Mouse (Mus musculus): Measurements from ENCODE around the gene A630076J17Rik.

DNA sequence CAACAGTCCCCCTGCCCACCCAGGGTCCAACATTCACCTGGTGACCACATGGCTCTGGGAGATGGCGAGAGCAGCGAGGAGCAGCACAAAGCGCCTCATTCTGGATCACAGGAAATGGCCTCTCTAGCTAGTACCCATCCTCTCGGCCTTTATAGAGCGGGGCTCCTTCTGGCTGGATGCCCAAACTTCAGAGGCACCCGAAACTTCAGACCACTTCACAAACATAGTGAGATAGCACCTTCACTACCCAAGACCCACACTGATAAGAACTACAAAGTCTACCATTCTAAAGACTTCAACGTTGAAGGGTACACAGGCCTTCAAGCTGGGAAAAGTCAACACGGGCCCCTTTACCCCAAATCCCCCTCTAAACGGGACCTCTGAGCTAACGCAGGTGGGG is 8.8 kb upstream of the A630076J17Rik start, which contains the start of gene Cym:
- TF ChIP-seq TCF12 (IDR thresholded peaks at IDR 0.05; ENCODE audit: low read depth, low read length) (no peak), EP300 (IDR thresholded peaks at IDR 0.05; ENCODE audit: low read length) (no peak), CTCF (conservative IDR thresholded peaks at IDR 0.05 in 1 of 2, IDR thresholded peaks at IDR 0.05 in 1 of 2; ENCODE audit: low read depth in 2 of 2, low read length in 2 of 2) (no peak), POLR2A (IDR thresholded peaks at IDR 0.05; ENCODE audit: low read depth, low read length) (no peak), USF1 (IDR thresholded peaks at IDR 0.05; ENCODE audit: low read depth, low read length) (no peak), ZMIZ1 (IDR thresholded peaks at IDR 0.05; ENCODE audit: low read depth, low read length) (no peak), ZNF384 (IDR thresholded peaks at IDR 0.05; ENCODE audit: low read depth, low read length) (no peak), JUN (IDR thresholded peaks at IDR 0.05; ENCODE audit: insufficient read depth, low read depth, low read length) (no peak), E2F4 (IDR thresholded peaks at IDR 0.05; ENCODE audit: insufficient replicate concordance, low read depth, low read length) (no peak)
